Mouse (Mus musculus): Measurements from ENCODE around the gene Vmn1r59.

DNA sequence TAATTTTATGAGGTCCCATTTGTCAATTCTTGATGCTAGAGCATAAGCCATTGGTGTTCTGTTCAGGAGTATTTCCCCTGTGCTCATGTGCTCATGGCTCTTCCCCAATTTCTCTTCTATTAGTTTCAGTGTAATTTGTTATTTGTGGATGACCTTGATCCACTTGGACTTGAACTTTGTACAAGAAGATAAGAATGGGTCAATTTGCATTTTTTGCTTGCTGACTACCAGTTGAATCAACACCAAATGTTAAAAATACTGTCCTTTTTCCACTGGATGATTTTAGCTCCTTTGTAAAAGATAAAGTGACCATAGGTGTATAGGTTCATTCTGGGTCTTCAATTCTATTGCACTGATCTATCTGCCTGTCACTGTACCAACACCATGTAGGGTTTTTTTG is 7.9 kb downstream of the Vmn1r59 start:
- no peak for TF ChIP-seq EP300 (IDR thresholded peaks at IDR 0.05; ENCODE audit: low read depth)
- no peak for TF ChIP-seq CTCF (IDR thresholded peaks at IDR 0.05; ENCODE audit: low read depth)

All from heart, postnatal 0 days (tissue).